Mouse (Mus musculus) adipocyte (in vitro differentiated cells): ENCODE data around the gene Mapk9.

Source experiments
- DNase-seq: peaks from one replicate; pipeline ENCODE4 v3.0.0-alpha.2; 2016; ENCODE audit warnings: low spot score

Gene Mapk9

GRCm38 (mm10) chr11:49893806-49894205, 47.3 kb downstream of the Mapk9 start:
- no peak for DNase-seq

- no peak for DNase-seq
Measured at GRCm38 (mm10) chr11:49895966-49896590, 49.5 kb downstream of the Mapk9 start.

GRCm38 (mm10) chr11:49900043-49900442, 53.5 kb downstream of the Mapk9 start:
- DNase-seq, result no peak

GRCm38 (mm10) chr11:49900962-49901658, 54.6 kb downstream of the Mapk9 start:
- no peak for DNase-seq

GRCm38 (mm10) chr11:49901659-49902458, 55.3 kb downstream of the Mapk9 start, which contains the start of gene Rasgef1c:
Gene Rasgef1c, plus strand, starts transcription at chr11:49901835.
- no peak for DNase-seq

- DNase-seq, result peak; percentile 46
Measured at GRCm38 (mm10) chr11:49903333-49903732, 56.8 kb downstream of the Mapk9 start.

GRCm38 (mm10) chr11:49918521-49919180, 72.1 kb downstream of the Mapk9 start:
- no peak for DNase-seq

GRCm38 (mm10) chr11:49919304-49919703, 72.8 kb downstream of the Mapk9 start:
- no peak for DNase-seq

GRCm38 (mm10) chr11:49923539-49923938, 77.0 kb downstream of the Mapk9 start:
- DNase-seq, result no peak

GRCm38 (mm10) chr11:49926183-49926582, 79.6 kb downstream of the Mapk9 start:
- no peak for DNase-seq

GRCm38 (mm10) chr11:49927169-49927568, 80.6 kb downstream of the Mapk9 start:
- DNase-seq, result no peak

- DNase-seq, result no peak
Measured at GRCm38 (mm10) chr11:49927670-49928069, 81.1 kb downstream of the Mapk9 start.

GRCm38 (mm10) chr11:49931037-49931625, 84.6 kb downstream of the Mapk9 start:
- peak; percentile 2 for DNase-seq

GRCm38 (mm10) chr11:49931853-49932252, 85.3 kb downstream of the Mapk9 start:
- DNase-seq, result no peak

GRCm38 (mm10) chr11:49933811-49934210, 87.3 kb downstream of the Mapk9 start:
- no peak for DNase-seq

- no peak for DNase-seq
Measured at GRCm38 (mm10) chr11:49934322-49934721, 87.8 kb downstream of the Mapk9 start.
